Mouse (Mus musculus) heart, embryonic 16.5 days (tissue): ENCODE data around the gene Mfap1b. TPM values are rescaled to one million over a fixed set of nuclear protein-coding genes. Genes with fewer than 3 reads are reported as not detected.
"Not testable (repeated sequence)": the region's sequence is repeated elsewhere in the genome, so short reads cannot be mapped to it uniquely, and the experiment has no call there.

ENCODE experiments used
- ATAC-seq: fragments of 200-750 bp; cut with Nextera tagmentation; replicated peaks from 2 replicates; pipeline ENCODE4 v1.8.0; 2017; ENCODE audit warnings: moderate number of reproducible peaks; ENCODE audit not compliant: insufficient read depth, low FRiP score; ENCODE audit errors: extremely low read depth
- H3K27ac ChIP-seq: fragments of 300-500 bp; sonication (generic); 2 replicates; pipeline ENCODE4 v1.5.1; 2014; ENCODE audit warnings: mild to moderate bottlenecking, low read length, control low read depth, moderate library complexity
- H3K27me3 ChIP-seq: fragments of 300-500 bp; sonication (generic); 2 replicates; pipeline ENCODE4 v1.6.1; 2014; ENCODE audit warnings: low read length, mixed read lengths; ENCODE audit not compliant: control insufficient read depth, insufficient read depth
- H3K36me3 ChIP-seq: fragments of 300-500 bp; sonication (generic); 2 replicates; pipeline ENCODE4 v1.6.1; 2014; ENCODE audit not compliant: control insufficient read depth, insufficient read depth
- H3K4me1 ChIP-seq: fragments of 300-500 bp; sonication (generic); 2 replicates; pipeline ENCODE4 v1.6.1; 2014; ENCODE audit warnings: low read length, mixed read lengths; ENCODE audit not compliant: control insufficient read depth, insufficient read depth
- H3K4me2 ChIP-seq: fragments of 300-500 bp; sonication (generic); 2 replicates; pipeline ENCODE4 v1.6.1; 2014; ENCODE audit warnings: low read depth, mild to moderate bottlenecking, control low read depth, low read length
- H3K4me3 ChIP-seq: fragments of 300-500 bp; sonication (generic); 2 replicates; pipeline ENCODE4 v1.5.1; 2014; ENCODE audit warnings: mild to moderate bottlenecking, control low read depth, low read length
- H3K9ac ChIP-seq: fragments of 300-500 bp; sonication (generic); 2 replicates; pipeline ENCODE4 v1.6.1; 2014; ENCODE audit warnings: low read length, control low read depth
- H3K9me3 ChIP-seq: fragments of 300-500 bp; sonication (generic); replicated peaks from 2 replicates; pipeline ENCODE4 v1.6.1; 2016; ENCODE audit warnings: low read length; ENCODE audit not compliant: control insufficient read depth
- WGBS: fragments of 180-500 bp; shearing (Covaris S2); extraction: QIAGEN DNeasy Blood & Tissue Kit; methylation state at CpG from one replicate; pipeline ENCODE4 v1.1.7; 2014; 5-methylcytosine and 5-hydroxymethylcytosine counted together
- polyA plus RNA-seq: library from polyadenylated mRNA; unstranded; fragments of >200 nt; fragmentation: Nextera tagmentation; extraction: Ambion mirVana; gene quantifications from 2 replicates; pipeline ENCODE4 v1.2.1, GENCODE M21; 2015

The Mfap1b gene
- polyA plus RNA-seq, 1 experiment from 2014 or later: 50.9 TPM

DNA sequence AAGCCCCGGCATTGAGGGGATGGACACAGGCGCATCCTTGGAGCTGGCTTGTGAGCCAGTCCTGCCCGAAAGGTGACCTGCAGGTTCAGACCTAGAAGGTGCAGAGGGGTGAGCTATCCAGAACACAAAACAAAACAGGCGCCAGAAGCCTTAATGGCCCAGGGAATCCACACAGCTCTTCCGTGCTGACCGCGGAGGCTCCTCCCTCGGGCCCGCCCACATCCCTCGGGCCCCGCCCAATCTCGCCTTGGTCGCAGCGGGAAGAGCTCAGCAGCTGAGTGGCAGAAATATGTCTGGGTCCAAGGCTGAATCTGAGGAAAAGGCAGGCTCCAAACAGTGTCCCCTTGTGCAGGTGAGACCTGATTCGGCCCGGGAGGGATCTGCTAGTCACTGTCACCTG lies 35.7 kb upstream of the Mfap1b start:
- 21% methylated on average over 16 of the region's 16 CpGs for WGBS
- ATAC-seq: peak; percentile 54

DNA sequence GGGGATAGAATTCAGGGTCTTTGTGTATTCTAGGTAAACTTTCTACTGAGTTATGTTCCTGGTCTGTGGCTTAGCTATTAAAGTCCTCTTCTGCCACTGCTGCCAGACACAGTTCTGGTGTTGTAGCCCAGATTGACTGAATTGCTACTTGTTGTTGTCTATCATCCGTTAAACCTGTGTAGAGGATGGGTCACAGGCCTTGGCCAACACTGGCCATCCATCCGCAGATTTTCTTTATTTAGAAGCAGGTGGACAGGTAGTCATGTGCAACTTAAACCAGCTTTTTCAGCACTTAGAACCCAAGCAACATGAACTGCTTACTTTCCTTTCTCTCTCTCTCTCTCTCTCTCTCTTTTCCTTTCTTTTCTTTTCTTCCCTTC lies 34.1 kb upstream of the Mfap1b start:
- Histone ChIP-seq H3K9me3 (no peaks in the 10 kb centered on the region), H3K4me1 (peaks cover 11% of the 10 kb centered on the region), H3K9ac (no peak overlapping the region; the same call in 1 of the 2 replicates), H3K27ac (no peak overlapping the region), H3K36me3 (peaks cover 12% of the 10 kb centered on the region; the same call in 1 of the 2 replicates), H3K4me2 (peak overlapping the region; percentile 83), H3K27me3 (no peaks in the 10 kb centered on the region), H3K4me3 (peak overlapping the region; percentile 69)
- ATAC-seq: no peak
- 68% methylated on average over 2 of the region's 2 CpGs for WGBS

More for the DNA sequence above, 35.7 kb upstream of the Mfap1b start:
- H3K27me3 ChIP-seq: no peaks in the 10 kb centered on the region
- no peak overlapping the region for H3K27ac ChIP-seq
- peaks cover 12% of the 10 kb centered on the region; the same call in 1 of the 2 replicates for H3K36me3 ChIP-seq
- peaks cover 11% of the 10 kb centered on the region for H3K4me1 ChIP-seq
- peak overlapping the region; percentile 61 for H3K9ac ChIP-seq
- peak overlapping the region; percentile 50 for H3K4me3 ChIP-seq
- H3K4me2 ChIP-seq: peak overlapping the region; percentile 63
- no peaks in the 10 kb centered on the region for H3K9me3 ChIP-seq

DNA sequence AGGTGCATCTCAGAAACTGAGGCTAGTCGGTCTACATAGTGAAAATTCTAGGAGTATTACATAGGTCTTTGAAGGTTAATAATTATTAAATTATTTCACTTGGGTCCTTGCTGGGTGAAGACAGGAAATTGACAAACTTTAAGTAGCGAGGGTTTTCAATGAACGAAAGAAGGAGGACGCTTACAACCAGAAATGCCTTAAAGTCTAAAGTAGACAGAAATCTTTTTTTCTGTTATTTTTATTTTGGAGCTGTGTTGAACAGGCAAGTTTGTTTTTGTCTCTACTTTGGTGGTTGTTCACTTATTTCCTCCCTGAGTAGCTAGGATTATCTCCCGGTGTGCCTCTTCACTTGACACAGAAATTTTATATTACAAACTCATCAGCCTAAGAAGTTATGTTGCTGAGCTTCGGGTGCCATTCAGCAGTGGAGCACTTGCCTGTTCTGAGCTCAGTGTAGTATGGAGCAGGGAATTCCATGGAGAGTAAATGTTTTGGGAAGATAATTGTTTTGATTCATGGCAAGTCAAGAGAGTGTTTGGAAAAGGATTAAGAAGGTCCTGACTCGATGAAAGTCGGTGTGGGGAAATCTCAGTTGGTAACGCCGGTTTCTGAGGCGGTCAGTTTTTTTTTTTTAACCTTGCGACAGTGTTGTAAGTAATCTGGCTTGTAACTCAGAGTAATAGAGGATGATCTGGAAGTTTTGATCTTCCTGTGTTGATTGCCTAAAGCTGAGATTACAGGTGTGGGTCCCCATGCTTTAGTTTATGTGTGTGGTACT lies 33.5 kb upstream of the Mfap1b start:
- Histone ChIP-seq H3K9ac (peak overlapping the region; percentile 76), H3K36me3 (peaks cover 10% of the 10 kb centered on the region; the same call in 1 of the 2 replicates), H3K4me3 (peak overlapping the region; percentile 69), H3K4me2 (peak overlapping the region; percentile 83), H3K9me3 (no peaks in the 10 kb centered on the region), H3K27ac (no peak overlapping the region), H3K27me3 (no peaks in the 10 kb centered on the region), H3K4me1 (peaks cover 11% of the 10 kb centered on the region)
- 11% methylated on average over 12 of the region's 12 CpGs for WGBS
- no peak for ATAC-seq

DNA sequence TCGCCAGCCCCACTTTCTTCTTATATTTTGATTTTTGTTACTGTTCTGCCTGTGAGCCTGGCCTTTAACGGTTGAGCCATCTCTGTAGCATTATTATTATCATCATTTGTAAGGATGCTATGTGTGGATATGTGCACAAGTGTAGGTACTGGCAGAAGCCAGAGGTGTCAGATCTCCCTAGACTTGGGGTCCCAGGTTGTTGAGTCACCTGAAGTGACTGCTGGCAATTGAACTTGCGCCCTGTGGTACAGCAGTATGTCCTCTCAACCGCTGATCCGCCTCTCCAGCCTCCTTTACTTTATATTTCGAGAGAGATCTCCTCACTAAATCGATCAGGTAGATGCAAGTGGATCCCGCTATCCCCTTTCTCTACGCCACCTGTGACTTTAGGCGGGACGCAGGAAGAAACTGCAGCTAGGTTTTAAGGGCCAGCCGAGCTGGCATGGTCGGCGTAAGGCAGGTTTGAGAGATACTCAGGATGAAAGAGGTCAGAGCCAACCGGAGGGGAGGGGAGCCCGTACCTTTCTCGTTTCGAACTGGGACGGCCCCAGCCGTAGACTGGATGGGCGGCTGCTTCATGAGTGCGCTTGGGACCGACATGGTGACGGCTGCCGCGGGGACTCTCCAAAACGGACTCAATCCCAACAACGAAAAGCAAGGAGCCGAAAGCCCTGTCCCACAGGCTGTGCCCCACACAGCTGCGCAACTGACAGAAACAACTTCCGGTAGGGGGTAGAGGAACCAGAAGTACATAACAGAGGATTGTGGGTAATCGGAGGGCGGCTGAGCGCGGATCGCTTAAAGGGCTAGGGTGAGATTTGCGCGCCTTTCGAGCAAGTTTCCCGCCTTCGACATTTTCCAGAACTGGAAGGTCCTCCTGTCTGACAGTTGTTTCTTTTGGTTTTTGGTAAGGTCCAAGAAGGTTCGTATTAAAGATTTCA lies 32.3 kb upstream of the Mfap1b start, which contains the start of the genes Mfap1a and Wdr76:
TSS of gene Mfap1a (minus strand) at position 724 of the 941 bp plus-strand sequence.
TSS of gene Wdr76 (plus strand) at position 782 of the 941 bp plus-strand sequence.
- not testable (repeated sequence) for H3K9me3 ChIP-seq, H3K27me3 ChIP-seq, H3K36me3 ChIP-seq
- peak within 1 kb of the TSS; percentile 69 for H3K4me3 ChIP-seq
- H3K4me2 ChIP-seq: peak within 1 kb of the TSS; percentile 83
- H3K27ac ChIP-seq: peak within 1 kb of the TSS; percentile 74
- peak within 1 kb of the TSS; percentile 76 for H3K9ac ChIP-seq
- peak; percentile 94 for ATAC-seq
- H3K4me1 ChIP-seq: peaks cover 11% of the 10 kb centered on the region
- whole genome bisulfite sequencing: 4% methylated on average over 39 of the region's 42 CpGs

DNA sequence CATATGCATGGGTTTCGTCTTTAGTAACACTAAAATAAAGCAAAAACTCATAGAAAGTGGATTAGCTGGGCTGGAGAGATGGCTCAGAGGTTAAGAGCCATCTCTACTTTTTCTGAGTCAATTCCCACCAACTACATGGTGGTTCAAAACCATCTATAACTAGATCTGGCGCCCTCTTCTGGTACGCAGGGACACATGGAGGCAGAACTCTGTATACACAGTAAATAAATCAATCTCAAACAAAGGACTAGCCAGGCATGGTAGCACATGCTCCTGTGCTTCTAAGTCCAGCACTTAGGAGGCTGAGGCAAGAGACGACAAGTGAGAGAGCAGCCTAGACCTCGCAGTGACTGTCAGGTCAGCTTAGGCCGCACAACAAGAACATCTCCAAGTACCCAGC lies 27.7 kb upstream of the Mfap1b start:
- not testable (repeated sequence) for ATAC-seq, H3K36me3 ChIP-seq, H3K27me3 ChIP-seq, H3K27ac ChIP-seq, H3K4me2 ChIP-seq, H3K4me1 ChIP-seq, H3K4me3 ChIP-seq, H3K9me3 ChIP-seq, H3K9ac ChIP-seq
- 100% methylated on average over 1 of the region's 6 CpGs for WGBS

DNA sequence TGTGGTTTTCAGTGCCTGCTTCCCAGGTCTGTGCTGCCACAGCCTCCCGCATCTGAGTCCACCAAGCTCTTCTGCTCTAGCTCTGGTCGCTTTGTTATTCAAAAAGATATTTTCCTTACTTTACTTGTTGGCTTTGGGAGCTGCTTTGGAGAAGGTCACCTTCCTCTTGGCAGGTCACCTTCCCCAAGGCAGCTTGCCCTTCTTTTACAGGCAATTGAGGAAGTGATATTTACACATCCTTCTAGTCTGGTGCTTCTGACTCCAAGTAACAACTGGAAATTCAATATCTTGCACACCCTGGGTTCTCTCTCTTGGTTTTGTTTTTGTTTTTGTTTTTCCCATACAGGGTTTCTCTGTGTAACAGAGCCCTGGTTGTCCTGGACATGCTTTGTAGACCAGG lies 10.5 kb upstream of the Mfap1b start:
- ATAC-seq, H3K9ac ChIP-seq, H3K9me3 ChIP-seq, H3K4me3 ChIP-seq, H3K4me2 ChIP-seq, H3K36me3 ChIP-seq, H3K27ac ChIP-seq, H3K4me1 ChIP-seq, H3K27me3 ChIP-seq: not testable (repeated sequence)
- 50% methylated on average over 1 of the region's 2 CpGs for WGBS

DNA sequence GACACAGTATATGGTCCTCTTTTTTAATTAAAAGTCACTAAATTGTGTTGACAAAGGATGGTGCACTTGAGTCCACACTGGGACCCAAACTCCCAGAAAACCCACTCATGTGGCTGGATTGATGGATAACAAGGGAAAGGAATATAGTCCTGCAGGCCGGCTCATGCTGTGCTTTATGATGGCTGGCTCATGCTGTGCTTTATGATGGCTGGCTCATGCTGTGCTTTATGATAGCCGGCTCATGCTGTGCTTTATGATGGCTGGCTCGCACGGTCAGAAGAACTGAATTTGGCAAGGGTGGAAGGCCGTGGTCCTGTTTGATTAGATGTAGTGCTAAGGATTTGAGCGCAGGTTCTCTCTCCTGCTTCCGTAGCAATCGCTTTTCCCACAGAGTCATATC lies 9.7 kb upstream of the Mfap1b start:
- Histone ChIP-seq H3K9ac (no peak overlapping the region), H3K27ac (no peak overlapping the region), H3K4me1 (no peaks in the 10 kb centered on the region), H3K36me3 (no peaks in the 10 kb centered on the region), H3K4me3 (no peak overlapping the region), H3K4me2 (no peak overlapping the region), H3K9me3 (no peaks in the 10 kb centered on the region), H3K27me3 (no peaks in the 10 kb centered on the region)
- WGBS: 77% methylated on average over 8 of the region's 8 CpGs
- no peak for ATAC-seq

DNA sequence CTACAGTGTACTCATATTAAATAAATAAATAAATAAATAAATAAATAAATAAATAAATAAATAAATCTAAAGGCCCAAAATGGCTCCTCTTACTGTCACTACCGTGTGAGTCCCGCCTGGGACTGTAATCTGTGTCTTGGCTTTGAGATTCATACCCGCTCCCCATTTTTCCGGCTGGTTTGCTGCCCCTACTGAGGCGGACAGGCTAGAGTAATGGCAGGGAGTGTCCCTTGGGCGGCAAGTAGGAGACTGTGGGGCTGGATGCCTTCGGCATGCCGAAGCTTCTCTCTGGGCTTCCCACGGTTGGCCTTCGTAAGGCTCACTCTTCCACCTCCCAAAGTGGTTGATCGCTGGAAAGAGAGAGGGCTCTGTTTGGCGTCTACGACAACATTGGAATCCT lies 7.0 kb upstream of the Mfap1b start:
- WGBS: 84% methylated on average over 13 of the region's 13 CpGs
- H3K27me3 ChIP-seq, H3K36me3 ChIP-seq, H3K27ac ChIP-seq, H3K4me2 ChIP-seq, H3K4me3 ChIP-seq, H3K9me3 ChIP-seq, H3K4me1 ChIP-seq, ATAC-seq, H3K9ac ChIP-seq: not testable (repeated sequence)

DNA sequence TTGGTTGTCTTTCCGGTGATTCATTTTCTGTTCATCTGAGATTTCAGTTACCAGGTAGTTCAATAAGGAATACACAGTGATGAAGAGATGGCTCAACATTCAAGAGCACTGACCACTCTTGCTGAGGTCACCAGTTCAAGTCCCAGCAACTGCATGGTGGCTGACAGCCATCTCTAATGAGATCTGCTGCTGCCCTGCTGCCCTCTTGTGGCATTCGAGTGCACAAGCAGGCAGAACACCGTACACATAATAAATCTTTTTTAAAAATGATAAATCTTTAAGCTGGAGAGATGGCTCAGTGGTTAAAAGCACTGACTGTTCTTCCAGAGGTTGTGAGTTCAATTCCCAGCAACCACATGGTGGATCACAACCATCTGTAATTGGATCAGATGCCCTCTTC lies 6.6 kb upstream of the Mfap1b start:
- no peaks in the 10 kb centered on the region for H3K9me3 ChIP-seq
- H3K9ac ChIP-seq: no peak overlapping the region
- H3K4me3 ChIP-seq: no peak overlapping the region
- no peaks in the 10 kb centered on the region for H3K36me3 ChIP-seq
- no peak for ATAC-seq
- no peaks in the 10 kb centered on the region for H3K4me1 ChIP-seq
- no peak overlapping the region for H3K4me2 ChIP-seq
- H3K27me3 ChIP-seq: no peaks in the 10 kb centered on the region
- 51% methylated on average over 3 of the region's 3 CpGs for WGBS
- H3K27ac ChIP-seq: no peak overlapping the region
